Comparison of ENCODE assay signal across 22 mouse cellular contexts in the genomic region with DNA sequence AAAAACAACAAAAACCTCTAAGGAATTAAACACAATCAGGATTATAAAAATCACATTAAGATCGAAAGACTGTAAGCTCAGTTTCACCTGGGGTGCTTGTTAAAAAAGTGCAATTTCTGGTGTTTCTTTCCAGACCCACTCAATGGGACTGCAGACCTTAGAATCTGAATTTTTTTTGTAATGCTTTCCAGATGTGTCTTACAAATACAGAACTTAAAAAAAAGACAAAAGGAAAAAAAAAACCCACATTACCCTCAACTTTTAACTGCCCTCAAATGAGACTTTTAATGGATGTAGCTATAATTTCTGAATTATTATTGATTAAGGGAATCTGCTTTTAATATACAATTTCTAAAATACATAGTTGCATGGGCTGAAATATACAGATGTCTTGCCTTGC.
"Had no signal": no experiment of that assay in that cellular context is flagged by ENCODE, and none has a peak within 500 bp of the region (broad histone marks: within the 10 kb centered on the region; RNA-seq: fewer than 3 reads in every experiment).

No protein-coding gene starts in this region.

- H3K36me3 ChIP-seq: limb, embryonic 15.5 days; neural tube, embryonic 12.5 days; neural tube, embryonic 15.5 days had no signal

- H3K4me2 ChIP-seq: limb, embryonic 15.5 days; liver, embryonic 11.5 days; midbrain, embryonic 11.5 days; neural tube, embryonic 12.5 days; neural tube, embryonic 15.5 days had no signal

- ATAC-seq: liver, postnatal 0 days had no signal

- H3K4me3 ChIP-seq: layer of hippocampus, adult 2 months; limb, embryonic 15.5 days; neural tube, embryonic 12.5 days; neural tube, embryonic 15.5 days had no signal

- H3K27me3 ChIP-seq: limb, embryonic 15.5 days; neural tube, embryonic 12.5 days; neural tube, embryonic 15.5 days had no signal

- DNase-seq: kidney, adult 11 months; kidney, adult 9 months; kidney, postnatal 25 days; layer of hippocampus, adult 9-11 months; liver, postnatal 0 days; lung, postnatal 14 days; lung, postnatal 4 days; right cerebral cortex, adult 18-20 months; right cerebral cortex, postnatal 14 days; right cerebral cortex, postnatal 4 days; thymus, adult 2 months; thymus, postnatal 14 days; thymus, postnatal 4 days had no signal

- H3K4me1 ChIP-seq: limb, embryonic 15.5 days; neural tube, embryonic 12.5 days; neural tube, embryonic 15.5 days had no signal

- H3K27ac ChIP-seq: kidney, postnatal 0 days; layer of hippocampus, adult 2 months; limb, embryonic 15.5 days; liver, embryonic 14.5 days; neural tube, embryonic 12.5 days; neural tube, embryonic 15.5 days; stomach, postnatal 0 days had no signal

- H3K9ac ChIP-seq: limb, embryonic 15.5 days; liver, embryonic 14.5 days; liver, postnatal 0 days; neural tube, embryonic 12.5 days; neural tube, embryonic 15.5 days had no signal

- H3K9me3 ChIP-seq: limb, embryonic 15.5 days; neural tube, embryonic 12.5 days; neural tube, embryonic 15.5 days had no signal
